Comparison of ENCODE assay signal across 9 mouse cellular contexts in the genomic region with DNA sequence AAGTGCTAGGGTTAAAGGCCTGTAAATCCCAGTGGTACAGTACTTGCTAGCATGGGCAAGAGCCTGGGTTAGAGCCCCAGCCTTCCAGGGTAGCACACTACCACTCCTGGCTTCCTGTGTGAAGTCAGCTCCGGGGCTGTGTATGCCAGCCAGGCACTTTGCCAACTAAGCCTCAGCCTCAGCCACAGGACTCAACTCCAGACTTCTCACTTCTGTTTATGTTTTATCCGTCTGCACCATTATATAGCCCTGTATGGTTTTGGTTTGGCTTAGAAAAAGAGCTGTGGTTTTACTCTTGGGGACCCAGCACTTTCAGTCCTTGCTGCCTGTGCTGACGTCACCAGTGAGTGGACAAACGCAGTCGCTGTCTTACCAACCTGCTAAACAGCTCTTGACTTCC.
A peak's percentile ranks its signal among the peaks of the same experiment; 100 is the strongest.
DNase-seq lines count a peak whose midpoint lies in the region; ATAC-seq and TF ChIP-seq lines count a peak whose summit lies in the region.
"Had no signal": no experiment of that assay in that cellular context is flagged by ENCODE, and none has a peak within 500 bp of the region (broad histone marks: within the 10 kb centered on the region; RNA-seq: fewer than 3 reads in every experiment).

No protein-coding gene starts in this region.

- WGBS in limb, embryonic 14.5 days = 48% methylated on average over 5 of the region's 5 CpGs

- H3K27ac ChIP-seq in gastrocnemius, adult 2 months = peak overlapping the region; percentile 65
- H3K27ac ChIP-seq in limb, embryonic 14.5 days (replicated peaks; ENCODE audit: low read depth, low read length) = 0 out of 2 replicates have a peak overlapping the region, but pooled peaks have one; percentile 5

- H3K4me3 ChIP-seq in gastrocnemius, adult 2 months = no peak overlapping the region
- H3K4me3 ChIP-seq in limb, embryonic 14.5 days (replicated peaks; ENCODE audit: low read length) = no peak overlapping the region

- no peak for ATAC-seq in limb, embryonic 14.5 days (ENCODE audit: low FRiP score, low read depth)

- TF ChIP-seq POLR2A in limb, embryonic 14.5 days (IDR thresholded peaks at IDR 0.05; ENCODE audit: borderline replicate concordance, extremely low read depth, insufficient read depth, insufficient read length) = no peak

- peaks cover 70% of the 10 kb centered on the region for H3K36me3 ChIP-seq in limb, embryonic 14.5 days (ENCODE audit: control insufficient read depth, insufficient read depth, low read length)

- no peak for TF ChIP-seq CTCF in gastrocnemius, adult 2 months (IDR thresholded peaks at IDR 0.05)

- H3K9me3 ChIP-seq in limb, embryonic 14.5 days (ENCODE audit: control insufficient read depth, low read length) = no peaks in the 10 kb centered on the region
- H3K9me3 ChIP-seq: G1E had no signal

- H3K4me2 ChIP-seq in limb, embryonic 14.5 days (replicated peaks; ENCODE audit: low read depth, low read length, severe bottlenecking) = no peak overlapping the region

- H3K27me3 ChIP-seq in limb, embryonic 14.5 days (ENCODE audit: control insufficient read depth, insufficient read depth, low read length) = no peaks in the 10 kb centered on the region

- DNase-seq in gastrocnemius, adult 2 months = peak; percentile 54
- DNase-seq in gastrocnemius, postnatal 4 days (ENCODE audit: low spot score in 2 of 2) = no peak
- DNase-seq in 3T3-L1 (ENCODE audit: low read depth, low spot score) = peak; percentile 78
- DNase-seq in cerebellum, adult 8-10 months = peak; percentile 25
- peak; percentile 16 for DNase-seq in limb, embryonic 14.5 days (ENCODE audit: low spot score)
- no peak for DNase-seq in frontal cortex, postnatal 36 days (ENCODE audit: low spot score in 2 of 2)
- DNase-seq in thymus, postnatal 14 days = no peak
- no peak for DNase-seq in gastrocnemius, postnatal 14 days

- H3K9ac ChIP-seq in limb, embryonic 14.5 days (ENCODE audit: low read depth, low read length, severe bottlenecking) = no peak overlapping the region

- peaks cover 6% of the 10 kb centered on the region for H3K4me1 ChIP-seq in limb, embryonic 14.5 days (ENCODE audit: control insufficient read depth, insufficient read depth, low read length)

- intact Hi-C loops in gastrocnemius, adult 2 months (cut with DNase I) = no loop called here
- intact Hi-C loops in gastrocnemius, postnatal 14 days (cut with DNase I; ENCODE audit: low total_unique reads) = no loop called here

Comparison
In these comparisons a context has a peak if more than half of its experiments do, and no peak if none do; other contexts are left out.
1. DNase-seq: peak in gastrocnemius, adult 2 months (single experiment), 3T3-L1 (single experiment), cerebellum, adult 8-10 months (single experiment) and limb, embryonic 14.5 days (single experiment); none in gastrocnemius, postnatal 4 days (0 of 2), frontal cortex, postnatal 36 days (0 of 2), thymus, postnatal 14 days (single experiment) and gastrocnemius, postnatal 14 days (single experiment).